Mouse (Mus musculus): ENCODE results near the gene Pgpep1. TPM values are rescaled to one million over a fixed set of nuclear protein-coding genes. Genes with fewer than 3 reads are reported as not detected.
A peak's percentile ranks its signal among the peaks of the same experiment; 100 is the strongest.

The Pgpep1 gene
- polyA plus RNA-seq, 1 experiment from 2014 or later = 32.1 TPM

- 83% methylated on average over 8 of the region's 8 CpGs for WGBS
- Histone ChIP-seq H3K9ac (no peak overlapping the region), H3K4me3 (no peak overlapping the region), H3K4me2 (no peak overlapping the region), H3K9me3 (replicated peaks) (no peaks in the 10 kb centered on the region), H3K4me1 (replicated peaks) (peaks cover 23% of the 10 kb centered on the region), H3K36me3 (no peaks in the 10 kb centered on the region), H3K27me3 (replicated peaks) (peaks cover 6% of the 10 kb centered on the region), H3K27ac (ENCODE audit: poor library complexity, severe bottlenecking) (no peak overlapping the region)
- no peak for ATAC-seq (ENCODE audit: insufficient number of reproducible peaks, low FRiP score)
Measured at GRCm38 (mm10) chr8:70615281-70615680, 44.9 kb downstream of the Pgpep1 start.

- no peak for ATAC-seq (ENCODE audit: insufficient number of reproducible peaks, low FRiP score)
Measured at GRCm38 (mm10) chr8:70614469-70614868, 45.7 kb downstream of the Pgpep1 start.

GRCm38 (mm10) chr8:70613763-70614162 lies 46.4 kb downstream of the Pgpep1 start:
- no peaks in the 10 kb centered on the region for H3K27me3 ChIP-seq (replicated peaks)
- H3K27ac ChIP-seq (ENCODE audit: poor library complexity, severe bottlenecking) = no peak overlapping the region
- no peaks in the 10 kb centered on the region for H3K9me3 ChIP-seq (replicated peaks)
- WGBS = 11% methylated on average over 1 of the region's 1 CpGs
- no peak overlapping the region for H3K4me3 ChIP-seq
- no peak overlapping the region for H3K9ac ChIP-seq
- ATAC-seq (ENCODE audit: insufficient number of reproducible peaks, low FRiP score) = no peak
- H3K4me1 ChIP-seq (replicated peaks) = peaks cover 32% of the 10 kb centered on the region
- H3K36me3 ChIP-seq = no peaks in the 10 kb centered on the region
- H3K4me2 ChIP-seq = no peak overlapping the region

More at GRCm38 (mm10) chr8:70614469-70614868, 45.7 kb downstream of the Pgpep1 start:
- no peak overlapping the region for H3K4me2 ChIP-seq
- H3K4me1 ChIP-seq (replicated peaks) = peaks cover 29% of the 10 kb centered on the region
- no peaks in the 10 kb centered on the region for H3K9me3 ChIP-seq (replicated peaks)
- no peaks in the 10 kb centered on the region for H3K36me3 ChIP-seq
- H3K27ac ChIP-seq (ENCODE audit: poor library complexity, severe bottlenecking) = no peak overlapping the region
- no peak overlapping the region for H3K4me3 ChIP-seq
- peaks cover under 1% of the 10 kb centered on the region; the same call in 1 of the 2 replicates for H3K27me3 ChIP-seq (replicated peaks)
- whole genome bisulfite sequencing = 81% methylated on average over 5 of the region's 5 CpGs
- no peak overlapping the region for H3K9ac ChIP-seq

- Histone ChIP-seq H3K9me3 (replicated peaks) (no peaks in the 10 kb centered on the region), H3K4me3 (peak overlapping the region; percentile 93), H3K4me1 (replicated peaks) (peaks cover 48% of the 10 kb centered on the region), H3K27me3 (replicated peaks) (no peaks in the 10 kb centered on the region), H3K36me3 (no peaks in the 10 kb centered on the region), H3K4me2 (peak overlapping the region; percentile 99), H3K9ac (peak overlapping the region; percentile 77), H3K27ac (ENCODE audit: poor library complexity, severe bottlenecking) (peak overlapping the region; percentile 58)
- ATAC-seq (ENCODE audit: insufficient number of reproducible peaks, low FRiP score) = no peak
- WGBS = under 1% methylated on average over 6 of the region's 6 CpGs
Measured at GRCm38 (mm10) chr8:70611849-70612248, 48.3 kb downstream of the Pgpep1 start.

GRCm38 (mm10) chr8:70610796-70611771 lies 49.1 kb downstream of the Pgpep1 start:
- ATAC-seq (ENCODE audit: insufficient number of reproducible peaks, low FRiP score) = 0 out of 2 replicates have a peak, but pooled peaks have one; percentile 14
- Histone ChIP-seq H3K27me3 (replicated peaks) (no peaks in the 10 kb centered on the region), H3K27ac (ENCODE audit: poor library complexity, severe bottlenecking) (peak overlapping the region; percentile 98), H3K4me1 (replicated peaks) (peaks cover 47% of the 10 kb centered on the region), H3K9ac (peak overlapping the region; percentile 77), H3K4me3 (peak overlapping the region; percentile 93), H3K4me2 (peak overlapping the region; percentile 99), H3K9me3 (replicated peaks) (no peaks in the 10 kb centered on the region), H3K36me3 (no peaks in the 10 kb centered on the region)
- under 1% methylated on average over 54 of the region's 54 CpGs for WGBS

GRCm38 (mm10) chr8:70609849-70610795 lies 50.1 kb downstream of the Pgpep1 start:
- Histone ChIP-seq H3K36me3 (no peaks in the 10 kb centered on the region), H3K4me2 (peak overlapping the region; percentile 99), H3K4me1 (replicated peaks) (peaks cover 53% of the 10 kb centered on the region), H3K9ac (peak overlapping the region; percentile 73), H3K27ac (ENCODE audit: poor library complexity, severe bottlenecking) (peak overlapping the region; percentile 98), H3K27me3 (replicated peaks) (no peaks in the 10 kb centered on the region), H3K4me3 (peak overlapping the region; percentile 93), H3K9me3 (replicated peaks) (no peaks in the 10 kb centered on the region)
- peak; percentile 67 for ATAC-seq (ENCODE audit: insufficient number of reproducible peaks, low FRiP score)
- whole genome bisulfite sequencing = under 1% methylated on average over 38 of the region's 45 CpGs

- Histone ChIP-seq H3K36me3 (no peaks in the 10 kb centered on the region), H3K4me1 (replicated peaks) (peaks cover 56% of the 10 kb centered on the region), H3K4me3 (peak overlapping the region; percentile 93), H3K4me2 (peak overlapping the region; percentile 99), H3K9ac (peak overlapping the region; percentile 73), H3K9me3 (replicated peaks) (no peaks in the 10 kb centered on the region), H3K27me3 (replicated peaks) (no peaks in the 10 kb centered on the region), H3K27ac (ENCODE audit: poor library complexity, severe bottlenecking) (peak overlapping the region; percentile 98)
- 1% methylated on average over 38 of the region's 39 CpGs for WGBS
- ATAC-seq (ENCODE audit: insufficient number of reproducible peaks, low FRiP score) = peak; percentile 74
Measured at GRCm38 (mm10) chr8:70609368-70609848, 50.8 kb downstream of the Pgpep1 start.

GRCm38 (mm10) chr8:70608749-70609367 lies 51.3 kb downstream of the Pgpep1 start, which contains the start of gene Ssbp4:
TSS of gene Ssbp4 (minus strand) at chr8:70608872.
- peak within 1 kb of the TSS; percentile 97 for H3K9ac ChIP-seq
- WGBS = 5% methylated on average over 26 of the region's 26 CpGs
- peaks cover 56% of the 10 kb centered on the region for H3K4me1 ChIP-seq (replicated peaks)
- no peaks in the 10 kb centered on the region for H3K9me3 ChIP-seq (replicated peaks)
- no peaks in the 10 kb centered on the region for H3K36me3 ChIP-seq
- ATAC-seq (ENCODE audit: insufficient number of reproducible peaks, low FRiP score) = 0 out of 2 replicates have a peak, but pooled peaks have one; percentile 1
- H3K27me3 ChIP-seq (replicated peaks) = no peaks in the 10 kb centered on the region
- H3K27ac ChIP-seq (ENCODE audit: poor library complexity, severe bottlenecking) = peak within 1 kb of the TSS; percentile 98
- peak within 1 kb of the TSS; percentile 99 for H3K4me2 ChIP-seq
- peak within 1 kb of the TSS; percentile 93 for H3K4me3 ChIP-seq

GRCm38 (mm10) chr8:70607898-70608748 lies 52.1 kb downstream of the Pgpep1 start:
- peak overlapping the region; percentile 98 for H3K27ac ChIP-seq (ENCODE audit: poor library complexity, severe bottlenecking)
- peak overlapping the region; percentile 99 for H3K4me2 ChIP-seq
- peak overlapping the region; percentile 97 for H3K9ac ChIP-seq
- no peaks in the 10 kb centered on the region for H3K27me3 ChIP-seq (replicated peaks)
- H3K4me1 ChIP-seq (replicated peaks) = peaks cover 56% of the 10 kb centered on the region
- WGBS = 2% methylated on average over 84 of the region's 84 CpGs
- no peaks in the 10 kb centered on the region for H3K9me3 ChIP-seq (replicated peaks)
- no peak for ATAC-seq (ENCODE audit: insufficient number of reproducible peaks, low FRiP score)
- peaks cover 4% of the 10 kb centered on the region for H3K36me3 ChIP-seq
- H3K4me3 ChIP-seq = peak overlapping the region; percentile 93

- Histone ChIP-seq H3K9ac (peak overlapping the region; percentile 97), H3K27me3 (replicated peaks) (no peaks in the 10 kb centered on the region), H3K4me2 (peak overlapping the region; percentile 99), H3K4me1 (replicated peaks) (peaks cover 56% of the 10 kb centered on the region), H3K36me3 (peaks cover 9% of the 10 kb centered on the region), H3K4me3 (peak overlapping the region; percentile 93), H3K9me3 (replicated peaks) (no peaks in the 10 kb centered on the region), H3K27ac (ENCODE audit: poor library complexity, severe bottlenecking) (no peak overlapping the region)
- ATAC-seq (ENCODE audit: insufficient number of reproducible peaks, low FRiP score) = no peak
- 22% methylated on average over 6 of the region's 6 CpGs for WGBS
Measured at GRCm38 (mm10) chr8:70607603-70607897, 52.6 kb downstream of the Pgpep1 start.

All from heart, embryonic 12.5 days (tissue).